Mouse (Mus musculus): Measurements from ENCODE around the gene Gm21970.

Gene Gm21970

GRCm38 (mm10) chr16:91373473-91374252 lies 17.9 kb upstream of the Gm21970 start:
- DNase-seq = no peak

DNA sequence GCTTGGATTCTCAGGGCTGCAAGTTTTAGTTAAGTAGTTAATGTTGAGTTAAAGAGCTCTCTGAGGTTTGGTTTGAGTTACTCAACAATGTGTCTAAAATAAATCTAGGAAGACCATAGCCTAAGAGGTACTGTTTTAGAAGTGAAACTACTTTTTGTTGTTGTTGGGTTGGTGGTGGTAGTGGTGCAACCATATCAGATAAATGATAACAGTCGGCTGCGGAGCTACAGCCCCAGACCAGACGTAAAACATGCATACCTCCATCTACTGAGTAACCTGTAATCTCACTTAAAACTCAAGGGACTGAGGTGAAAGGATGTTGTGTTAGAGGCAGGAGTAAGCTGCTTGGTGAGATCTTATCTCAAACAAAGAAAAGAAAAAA lies 17.3 kb upstream of the Gm21970 start:
- DNase-seq = no peak

DNA sequence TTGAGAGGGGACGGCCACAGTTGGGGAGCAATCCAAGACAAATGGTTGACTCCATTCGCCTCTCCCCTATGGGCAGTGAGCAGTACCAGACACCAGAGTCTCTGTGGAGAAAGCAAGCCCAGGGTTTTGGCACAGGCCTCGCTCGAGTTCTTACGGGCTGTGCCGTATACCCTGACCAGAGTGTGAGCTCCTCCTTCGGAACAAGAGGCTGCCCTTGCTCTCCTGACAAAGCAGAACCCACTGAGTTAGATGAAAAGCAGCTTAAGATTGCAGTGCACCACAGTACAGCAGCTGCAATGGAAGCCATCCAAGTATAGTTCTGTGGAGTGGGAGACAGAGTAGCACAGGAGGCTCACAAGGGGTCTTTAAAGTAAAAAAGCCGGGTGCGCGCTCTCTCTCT lies 14.8 kb upstream of the Gm21970 start:
- no peak for DNase-seq

DNA sequence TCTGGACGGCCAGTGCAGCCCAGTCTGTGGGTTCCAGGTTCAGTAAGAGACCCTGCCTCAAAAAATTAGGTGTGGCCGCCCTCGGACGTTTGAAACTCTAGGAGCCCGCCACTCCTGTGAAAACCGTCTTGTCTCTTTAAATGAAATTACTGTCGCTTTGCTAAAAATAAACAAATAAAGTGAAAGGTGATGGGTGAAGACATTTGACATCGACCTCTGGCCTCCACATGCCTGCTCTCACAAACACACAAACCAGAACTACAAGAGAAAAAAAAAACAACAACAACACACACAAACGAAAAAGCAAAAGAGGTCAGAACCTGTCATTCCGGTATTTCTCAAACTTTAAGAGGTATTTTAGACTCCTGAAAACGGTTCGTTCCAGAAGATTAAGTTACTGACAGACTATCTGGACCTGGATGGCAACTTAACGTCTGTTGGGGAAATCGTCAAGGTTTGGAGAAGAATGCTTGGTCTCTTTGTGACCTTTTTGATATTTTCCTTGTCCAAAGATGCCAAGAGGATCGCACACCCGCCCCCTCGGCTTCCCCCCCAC lies 13.0 kb upstream of the Gm21970 start:
- DNase-seq = no peak

- DNase-seq = no peak
Observed at GRCm38 (mm10) chr16:91378991-91379390, 12.5 kb upstream of the Gm21970 start.

DNA sequence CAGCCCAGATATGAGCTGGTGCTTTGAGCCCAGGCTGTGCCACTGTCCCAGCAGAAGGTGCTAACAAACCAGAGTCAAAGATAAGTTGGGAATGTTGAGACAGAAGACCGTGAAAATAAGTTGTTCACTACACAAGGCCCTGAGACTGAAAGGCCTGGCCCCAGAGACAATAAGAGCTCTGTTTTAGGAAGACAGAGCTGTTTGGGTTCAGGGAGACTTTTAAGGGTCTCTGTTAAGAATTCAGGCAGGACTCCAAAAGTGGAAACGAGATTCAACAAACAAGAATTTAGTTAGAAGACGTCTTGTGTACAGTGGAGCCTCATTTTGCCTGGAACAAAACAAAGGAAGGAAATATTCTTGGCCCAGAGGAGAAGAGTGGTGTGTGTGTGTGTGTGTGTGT lies 12.1 kb upstream of the Gm21970 start:
- DNase-seq = no peak

- DNase-seq = no peak
Observed at GRCm38 (mm10) chr16:91380151-91380550, 11.4 kb upstream of the Gm21970 start.

DNA sequence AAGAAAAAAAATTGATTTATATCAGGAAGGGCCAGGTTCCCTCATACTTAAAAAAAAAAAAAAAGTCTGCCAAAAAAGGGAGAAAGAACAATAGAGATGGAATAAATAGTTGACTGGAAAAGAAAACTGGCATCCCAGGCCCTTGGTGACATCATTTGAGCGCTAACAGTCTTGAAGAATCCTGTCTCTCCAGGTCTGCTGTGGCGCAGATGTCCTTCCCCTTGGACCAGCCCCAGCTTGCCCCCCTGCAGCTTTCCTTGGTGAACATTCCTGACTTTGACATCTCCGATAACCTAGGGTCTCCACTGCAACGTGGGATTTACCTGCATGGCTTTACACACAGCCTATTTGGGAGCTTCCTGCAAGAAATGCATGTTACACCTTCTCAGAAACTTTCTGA lies 9.9 kb upstream of the Gm21970 start:
- DNase-seq = no peak

GRCm38 (mm10) chr16:91382261-91382790 lies 9.2 kb upstream of the Gm21970 start:
- no peak for DNase-seq

DNA sequence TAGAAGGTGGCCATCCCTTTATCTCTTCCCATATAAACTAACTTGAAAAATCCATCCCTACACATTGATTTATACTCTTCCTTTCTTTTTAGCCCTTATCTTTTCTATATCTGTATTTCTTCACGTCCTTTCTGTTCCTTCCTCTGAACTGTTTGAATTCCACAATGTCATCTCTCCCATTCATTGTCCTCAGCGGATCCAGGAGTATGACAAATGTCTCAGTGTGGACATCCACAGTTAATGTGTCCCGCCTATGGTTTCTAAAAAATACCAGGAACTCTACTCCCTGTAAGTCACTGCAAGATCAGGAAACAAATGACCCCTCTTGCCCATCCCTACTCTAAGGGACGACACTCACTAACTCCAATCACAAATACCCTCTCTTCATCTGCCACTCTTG lies 7.3 kb upstream of the Gm21970 start:
- DNase-seq = no peak

DNA sequence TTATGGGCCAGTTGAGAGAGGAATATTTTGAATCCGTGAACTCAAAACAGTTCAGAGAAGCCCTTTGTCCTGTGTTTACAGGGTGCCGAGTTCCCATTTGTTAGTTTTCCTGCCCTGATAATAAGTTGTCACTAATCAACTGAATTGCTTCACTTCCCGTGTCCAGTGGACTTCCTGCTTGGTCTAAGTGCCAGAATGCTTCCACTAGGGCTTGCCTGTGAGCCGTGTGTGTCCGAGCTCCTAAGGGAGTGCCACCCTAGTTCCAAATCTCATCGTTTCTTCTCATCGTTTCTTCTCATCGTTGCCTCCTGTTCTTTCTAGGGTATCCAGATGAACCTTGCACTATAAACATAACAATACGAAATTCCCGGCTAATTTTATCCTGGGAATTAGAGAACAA lies 5.9 kb upstream of the Gm21970 start:
- no peak for DNase-seq

DNA sequence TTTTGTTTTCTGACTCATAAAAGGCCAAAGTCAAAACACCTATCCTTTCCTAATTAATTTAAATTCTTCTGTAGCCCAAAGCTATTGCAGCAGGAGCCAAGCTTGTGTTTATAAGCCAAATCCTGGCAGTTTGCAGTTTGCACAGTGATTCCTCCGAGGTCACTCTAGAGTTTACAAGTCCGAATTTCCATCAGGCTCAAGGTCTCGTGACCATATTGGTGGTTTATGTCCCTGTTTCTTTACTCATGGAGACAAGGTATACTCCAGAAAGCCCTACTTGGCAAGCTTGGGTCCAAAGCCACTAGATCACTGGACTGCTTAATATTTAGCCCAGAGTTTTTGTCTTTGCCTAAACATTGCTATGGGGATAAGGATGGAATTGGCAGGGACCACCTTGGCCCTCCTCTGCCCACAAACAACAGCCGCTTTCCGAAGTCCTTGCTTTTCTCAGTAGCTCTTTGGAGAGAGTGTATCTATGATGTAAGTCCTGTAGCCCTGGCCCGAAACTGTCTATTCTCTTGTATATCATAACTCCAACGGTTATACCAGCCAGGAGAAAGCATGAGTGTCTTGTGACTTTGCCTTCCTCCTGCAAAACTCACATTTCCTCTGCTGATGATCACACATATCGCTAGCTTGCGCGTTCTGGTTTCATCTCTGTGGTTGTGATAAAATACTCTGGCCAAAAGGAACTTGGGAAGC lies 5.0 kb upstream of the Gm21970 start:
- no peak for DNase-seq

DNA sequence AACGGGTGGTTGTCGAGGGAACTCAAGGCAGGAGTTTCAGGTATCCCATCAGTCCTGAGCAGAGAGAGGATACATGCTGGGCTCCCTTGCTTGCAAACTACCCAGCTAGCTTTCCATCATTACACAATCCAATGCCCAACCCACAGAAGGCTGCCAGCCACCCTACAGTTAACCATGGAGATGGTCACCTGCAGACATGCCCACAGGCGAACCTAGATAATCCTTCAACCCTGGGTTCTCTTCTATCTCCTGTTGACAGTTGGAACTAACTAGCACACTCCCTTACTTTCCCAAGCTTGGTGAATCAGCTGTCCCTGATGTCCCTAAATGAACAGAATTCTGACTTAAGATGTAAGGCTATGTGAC lies 4.4 kb upstream of the Gm21970 start:
- no peak for DNase-seq

GRCm38 (mm10) chr16:91390100-91390499 lies 1.4 kb upstream of the Gm21970 start:
- no peak for DNase-seq

- no peak for DNase-seq
Observed at GRCm38 (mm10) chr16:91394826-91395410, 3.4 kb downstream of the Gm21970 start.

GRCm38 (mm10) chr16:91395633-91396392 lies 4.3 kb downstream of the Gm21970 start:
- no peak for DNase-seq

DNA sequence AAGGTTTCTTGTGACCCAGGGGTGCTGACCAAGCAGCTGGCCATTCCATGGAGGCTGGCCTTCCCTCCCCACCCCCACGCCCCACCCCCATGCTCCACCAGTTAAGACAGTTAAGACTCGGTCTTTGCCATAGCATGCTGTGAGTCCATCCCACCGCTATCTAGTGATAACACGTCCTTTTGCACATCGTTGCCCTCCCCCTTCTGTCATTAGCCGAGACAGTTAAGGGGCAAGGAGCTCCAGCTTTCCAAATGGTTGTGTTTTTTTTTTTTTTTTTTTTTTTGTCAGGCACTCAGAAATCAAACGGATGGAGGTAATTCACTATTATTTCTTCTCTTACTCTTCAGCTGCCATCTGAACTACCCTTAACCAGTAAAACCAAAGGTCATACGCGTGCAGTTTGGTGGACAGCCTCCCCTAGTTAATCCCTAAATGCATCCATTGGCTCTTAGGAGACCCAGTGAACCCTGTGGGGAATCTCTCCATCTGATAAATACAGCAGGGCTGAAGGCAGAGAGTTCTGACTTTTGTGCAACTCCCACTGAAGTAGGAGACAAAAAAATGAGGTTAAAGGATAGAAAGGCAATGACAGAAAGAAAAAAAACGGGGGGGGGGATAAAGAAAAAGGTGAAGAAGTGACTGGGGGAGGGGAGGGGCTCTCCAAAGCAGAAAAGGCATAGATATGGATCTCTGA lies 5.5 kb downstream of the Gm21970 start:
- no peak for DNase-seq

- DNase-seq = no peak
Observed at GRCm38 (mm10) chr16:91398030-91398429, 6.5 kb downstream of the Gm21970 start.

GRCm38 (mm10) chr16:91398944-91399343 lies 7.4 kb downstream of the Gm21970 start:
- no peak for DNase-seq

- no peak for DNase-seq
Observed at GRCm38 (mm10) chr16:91401569-91402165, 10.1 kb downstream of the Gm21970 start.

GRCm38 (mm10) chr16:91403784-91404183 lies 12.3 kb downstream of the Gm21970 start:
- DNase-seq = no peak

DNA sequence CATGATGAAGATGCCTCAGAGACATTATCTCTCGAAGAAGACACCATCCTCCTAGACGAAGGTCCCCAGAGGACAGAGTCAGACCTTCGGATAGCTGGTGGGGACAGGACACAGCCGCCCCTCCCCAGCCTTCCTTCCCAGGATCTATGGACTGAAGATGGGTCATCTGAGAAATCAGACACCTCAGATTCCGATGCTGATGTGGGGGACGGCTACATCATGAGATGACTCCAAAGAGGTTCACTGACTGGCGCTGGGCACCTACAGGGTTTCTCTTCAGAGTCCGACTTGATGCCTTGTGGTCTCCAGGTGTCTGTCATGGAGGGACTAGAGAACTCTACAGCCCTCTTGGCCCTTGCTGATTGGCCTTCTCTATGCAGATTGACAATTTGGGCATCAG lies 12.7 kb downstream of the Gm21970 start:
- no peak for DNase-seq
